ENCODE assay signal across 16 mouse cellular contexts in genomic region chr12:116642191-116642549, GRCm38 (mm10).
DNase-seq lines count a peak whose midpoint lies in the region; ATAC-seq lines count a peak whose summit lies in the region.
"Had no signal": no experiment of that assay in that cellular context is flagged by ENCODE, and none has a peak within 500 bp of the region (broad histone marks: within the 10 kb centered on the region; RNA-seq: fewer than 3 reads in every experiment).

No protein-coding gene starts in this region.

- H3K4me1 ChIP-seq in forebrain, embryonic 11.5 days (replicated peaks; ENCODE audit: control insufficient read depth, insufficient read depth, low read length): peaks cover 3% of the 10 kb centered on the region; the same call in 1 of the 2 replicates
- H3K4me1 ChIP-seq in forebrain, embryonic 10.5 days: peaks cover 17% of the 10 kb centered on the region
- H3K4me1 ChIP-seq in forebrain, embryonic 13.5 days: peaks cover 14% of the 10 kb centered on the region
- peaks cover 25% of the 10 kb centered on the region for H3K4me1 ChIP-seq in hindbrain, embryonic 15.5 days (replicated peaks)
- H3K4me1 ChIP-seq in midbrain, embryonic 15.5 days: peaks cover 21% of the 10 kb centered on the region

- no peak overlapping the region for H3K9ac ChIP-seq in forebrain, embryonic 11.5 days (ENCODE audit: low read length)
- no peak overlapping the region for H3K9ac ChIP-seq in forebrain, embryonic 13.5 days
- H3K9ac ChIP-seq in hindbrain, embryonic 15.5 days: no peak overlapping the region
- H3K9ac ChIP-seq in midbrain, embryonic 15.5 days: no peak overlapping the region
- H3K9ac ChIP-seq: lung, embryonic 14.5 days had no signal

- no peak overlapping the region for H3K4me3 ChIP-seq in forebrain, embryonic 11.5 days (ENCODE audit: low read depth, low read length)
- no peak overlapping the region for H3K4me3 ChIP-seq in forebrain, embryonic 10.5 days
- H3K4me3 ChIP-seq in forebrain, embryonic 13.5 days: no peak overlapping the region
- H3K4me3 ChIP-seq in hindbrain, embryonic 15.5 days: no peak overlapping the region
- no peak overlapping the region for H3K4me3 ChIP-seq in midbrain, embryonic 15.5 days
- H3K4me3 ChIP-seq: layer of hippocampus, adult 2 months had no signal

- intact Hi-C loops in left cerebral cortex, postnatal 36 days (cut with DNase I): no loop called here

- no peak for DNase-seq in forebrain, embryonic 11.5 days (ENCODE audit: low spot score)
- DNase-seq in forebrain, embryonic 10.5 days (ENCODE audit: extremely low spot score, low spot score): no peak
- no peak for DNase-seq in urinary bladder, postnatal 14 days (ENCODE audit: low spot score)
- DNase-seq in left cerebral cortex, postnatal 36 days (ENCODE audit: low spot score in 2 of 2): no peak
- DNase-seq: cerebellum, adult 9-11 months; gastrocnemius, postnatal 10 days; heart, postnatal 10 days; kidney, postnatal 10 days; lung, embryonic 14.5 days; lung, postnatal 4 days; thymus, postnatal 4 days had no signal

- no peaks in the 10 kb centered on the region for H3K27me3 ChIP-seq in forebrain, embryonic 11.5 days (ENCODE audit: control insufficient read depth, insufficient read depth, low read length)
- H3K27me3 ChIP-seq in forebrain, embryonic 10.5 days (ENCODE audit: poor library complexity, severe bottlenecking): peaks cover 21% of the 10 kb centered on the region
- peaks cover 2% of the 10 kb centered on the region; the same call in 1 of the 2 replicates for H3K27me3 ChIP-seq in forebrain, embryonic 13.5 days
- H3K27me3 ChIP-seq in hindbrain, embryonic 15.5 days: no peaks in the 10 kb centered on the region
- no peaks in the 10 kb centered on the region for H3K27me3 ChIP-seq in midbrain, embryonic 15.5 days (replicated peaks)

- WGBS in forebrain, embryonic 11.5 days: 62% methylated on average over 4 of the region's 4 CpGs
- WGBS in forebrain, embryonic 10.5 days: 67% methylated on average over 4 of the region's 4 CpGs
- WGBS in forebrain, embryonic 13.5 days: 52% methylated on average over 4 of the region's 4 CpGs
- WGBS in hindbrain, embryonic 15.5 days: 27% methylated on average over 4 of the region's 4 CpGs
- WGBS in midbrain, embryonic 15.5 days: 37% methylated on average over 4 of the region's 4 CpGs

- H3K4me2 ChIP-seq in forebrain, embryonic 11.5 days (ENCODE audit: low read depth, low read length, severe bottlenecking): no peak overlapping the region
- no peak overlapping the region for H3K4me2 ChIP-seq in forebrain, embryonic 13.5 days
- peak overlapping the region; percentile 32; the same call in 1 of the 2 replicates for H3K4me2 ChIP-seq in hindbrain, embryonic 15.5 days
- H3K4me2 ChIP-seq in midbrain, embryonic 15.5 days: no peak overlapping the region
- H3K4me2 ChIP-seq: lung, embryonic 14.5 days had no signal

- ATAC-seq in forebrain, embryonic 11.5 days (replicated peaks; ENCODE audit: low FRiP score): 0 out of 2 replicates have a peak, but pooled peaks have one; percentile 13
- peak; percentile 44; the same call in 1 of the 2 replicates for ATAC-seq in forebrain, embryonic 13.5 days
- no peak; the same call in 1 of the 2 replicates for ATAC-seq in hindbrain, embryonic 15.5 days (ENCODE audit: low FRiP score, low read depth)
- ATAC-seq in midbrain, embryonic 15.5 days (replicated peaks): peak; percentile 65
- ATAC-seq in megakaryocyte-erythroid progenitor cell, adult 5-6 weeks (replicated peaks; ENCODE audit: low FRiP score, low TSS enrichment, poor library complexity, severe bottlenecking): no peak

- H3K27ac ChIP-seq in forebrain, embryonic 11.5 days (ENCODE audit: low read depth, low read length): no peak overlapping the region
- no peak overlapping the region for H3K27ac ChIP-seq in forebrain, embryonic 10.5 days
- H3K27ac ChIP-seq in forebrain, embryonic 13.5 days: peak overlapping the region; percentile 22
- H3K27ac ChIP-seq in hindbrain, embryonic 15.5 days (replicated peaks): peak overlapping the region; percentile 83
- peak overlapping the region; percentile 83 for H3K27ac ChIP-seq in midbrain, embryonic 15.5 days
- H3K27ac ChIP-seq: layer of hippocampus, adult 2 months had no signal

- H3K36me3 ChIP-seq in forebrain, embryonic 11.5 days (ENCODE audit: control insufficient read depth, insufficient read depth, low read length): no peaks in the 10 kb centered on the region
- no peaks in the 10 kb centered on the region for H3K36me3 ChIP-seq in forebrain, embryonic 10.5 days (replicated peaks)
- no peaks in the 10 kb centered on the region for H3K36me3 ChIP-seq in forebrain, embryonic 13.5 days (ENCODE audit: poor library complexity, severe bottlenecking)
- no peaks in the 10 kb centered on the region for H3K36me3 ChIP-seq in hindbrain, embryonic 15.5 days
- no peaks in the 10 kb centered on the region for H3K36me3 ChIP-seq in midbrain, embryonic 15.5 days (replicated peaks)

- no peaks in the 10 kb centered on the region for H3K9me3 ChIP-seq in forebrain, embryonic 11.5 days (ENCODE audit: control insufficient read depth, low read length)
- no peaks in the 10 kb centered on the region for H3K9me3 ChIP-seq in forebrain, embryonic 10.5 days
- no peaks in the 10 kb centered on the region for H3K9me3 ChIP-seq in forebrain, embryonic 13.5 days (replicated peaks)
- H3K9me3 ChIP-seq in hindbrain, embryonic 15.5 days: no peaks in the 10 kb centered on the region
- no peaks in the 10 kb centered on the region for H3K9me3 ChIP-seq in midbrain, embryonic 15.5 days

Comparison
In these comparisons a context has a peak if more than half of its experiments do, and no peak if none do; other contexts are left out.
1. H3K27ac ChIP-seq: peak in forebrain, embryonic 13.5 days (single experiment), hindbrain, embryonic 15.5 days (single experiment) and midbrain, embryonic 15.5 days (single experiment); none in forebrain, embryonic 11.5 days (single experiment) and forebrain, embryonic 10.5 days (single experiment).
2. ATAC-seq: peak in forebrain, embryonic 11.5 days (single experiment), forebrain, embryonic 13.5 days (single experiment) and midbrain, embryonic 15.5 days (single experiment); none in hindbrain, embryonic 15.5 days (single experiment) and megakaryocyte-erythroid progenitor cell, adult 5-6 weeks (single experiment).